Mouse (Mus musculus) gonadal fat pad, adult 2 months (tissue): ENCODE measurements around the gene Fads6. TPM values are rescaled to one million over a fixed set of nuclear protein-coding genes. Genes with fewer than 3 reads are reported as not detected.

Source experiments
- DNase-seq: peaks from one replicate; pipeline ENCODE4 v3.0.0-alpha.2; 2012; ENCODE audit warnings: low read depth
- polyA plus RNA-seq: library from polyadenylated mRNA; depleted of rRNA; stranded (reverse); fragments of >200 nt; gene quantifications from 2 replicates; pipeline ENCODE4 v1.2.3, GENCODE M21; 2012; rRNA removed

Fads6 gene
- 3.8 and 4.8 TPM in 2 replicates for polyA plus RNA-seq

GRCm38 (mm10) chr11:115297214-115297826 lies at the start of gene Fads6:
Fads6 (minus strand) TSS chr11:115297663.
- no peak for DNase-seq

- no peak for DNase-seq
Observed at GRCm38 (mm10) chr11:115345515-115345914, 48.1 kb upstream of the Fads6 start.

- no peak for DNase-seq
Observed at GRCm38 (mm10) chr11:115344967-115345366, 47.5 kb upstream of the Fads6 start.

- DNase-seq = no peak
Observed at GRCm38 (mm10) chr11:115341866-115342265, 44.4 kb upstream of the Fads6 start.

- DNase-seq = no peak
Observed at GRCm38 (mm10) chr11:115341246-115341645, 43.8 kb upstream of the Fads6 start.

GRCm38 (mm10) chr11:115337826-115338225 lies 40.4 kb upstream of the Fads6 start:
- no peak for DNase-seq

- DNase-seq = no peak
Observed at GRCm38 (mm10) chr11:115337350-115337749, 39.9 kb upstream of the Fads6 start.

GRCm38 (mm10) chr11:115336115-115336514 lies 38.7 kb upstream of the Fads6 start:
- no peak for DNase-seq

- DNase-seq = no peak
Observed at GRCm38 (mm10) chr11:115335223-115335622, 37.8 kb upstream of the Fads6 start.

- DNase-seq = no peak
Observed at GRCm38 (mm10) chr11:115334531-115334930, 37.1 kb upstream of the Fads6 start, which contains the start of gene Otop3. Otop3 (plus strand) TSS chr11:115334731.

GRCm38 (mm10) chr11:115329339-115329738 lies 31.9 kb upstream of the Fads6 start:
- no peak for DNase-seq

GRCm38 (mm10) chr11:115326730-115327129 lies 29.3 kb upstream of the Fads6 start:
- no peak for DNase-seq

- no peak for DNase-seq
Observed at GRCm38 (mm10) chr11:115323354-115323753, 25.9 kb upstream of the Fads6 start.

- DNase-seq = no peak
Observed at GRCm38 (mm10) chr11:115321906-115322693, 24.6 kb upstream of the Fads6 start, which contains the start of gene Ush1g. Ush1g (minus strand) TSS chr11:115322041.

GRCm38 (mm10) chr11:115319704-115320383 lies 22.4 kb upstream of the Fads6 start:
- no peak for DNase-seq

GRCm38 (mm10) chr11:115318245-115319027 lies 21.0 kb upstream of the Fads6 start:
- no peak for DNase-seq

GRCm38 (mm10) chr11:115317204-115317603 lies 19.7 kb upstream of the Fads6 start:
- DNase-seq = no peak

GRCm38 (mm10) chr11:115314249-115314648 lies 16.8 kb upstream of the Fads6 start:
- no peak for DNase-seq

GRCm38 (mm10) chr11:115308781-115309180 lies 11.3 kb upstream of the Fads6 start:
- DNase-seq = no peak

GRCm38 (mm10) chr11:115306863-115307262 lies 9.4 kb upstream of the Fads6 start, which contains the start of gene Otop2:
Otop2 (plus strand) TSS chr11:115307163.
- DNase-seq = no peak

- DNase-seq = no peak
Observed at GRCm38 (mm10) chr11:115303167-115303566, 5.7 kb upstream of the Fads6 start.

GRCm38 (mm10) chr11:115301351-115301750 lies 3.9 kb upstream of the Fads6 start:
- no peak for DNase-seq
